Mouse (Mus musculus): Measurements from ENCODE around the gene Optc. TPM values are rescaled to one million over a fixed set of nuclear protein-coding genes. Genes with fewer than 3 reads are reported as not detected.

Optc gene
- polyA plus RNA-seq, 1 experiment from 2014 or later, result 0.39 TPM

- no peaks in the 10 kb centered on the region for H3K36me3 ChIP-seq (ENCODE audit: insufficient read depth, low read length)
- 49% methylated on average over 14 of the region's 14 CpGs for WGBS
- H3K9me3 ChIP-seq (replicated peaks; ENCODE audit: low read length), result no peaks in the 10 kb centered on the region
- no peak; the same call in 1 of the 2 replicates for TF ChIP-seq CTCF (IDR thresholded peaks at IDR 0.05; ENCODE audit: low read depth)
- H3K27me3 ChIP-seq (ENCODE audit: insufficient read depth, low read length), result no peaks in the 10 kb centered on the region
- no peak overlapping the region for H3K27ac ChIP-seq
- no peak overlapping the region for H3K4me3 ChIP-seq (replicated peaks; ENCODE audit: low read depth, low read length)
- 0 out of 2 replicates have a peak, but pooled peaks have one; percentile 59 for ATAC-seq (replicated peaks; ENCODE audit: low FRiP score, low read depth)
- no peak overlapping the region for H3K4me2 ChIP-seq (ENCODE audit: low read length)
- H3K4me1 ChIP-seq (replicated peaks; ENCODE audit: insufficient read depth, low read length), result peaks cover 5% of the 10 kb centered on the region; the same call in 1 of the 2 replicates
- no peak for DNase-seq (ENCODE audit: low spot score)
- H3K9ac ChIP-seq (ENCODE audit: low read depth, low read length), result no peak overlapping the region
Observed at GRCm38 (mm10) chr1:133933301-133934195, 25.7 kb upstream of the Optc start.

DNA sequence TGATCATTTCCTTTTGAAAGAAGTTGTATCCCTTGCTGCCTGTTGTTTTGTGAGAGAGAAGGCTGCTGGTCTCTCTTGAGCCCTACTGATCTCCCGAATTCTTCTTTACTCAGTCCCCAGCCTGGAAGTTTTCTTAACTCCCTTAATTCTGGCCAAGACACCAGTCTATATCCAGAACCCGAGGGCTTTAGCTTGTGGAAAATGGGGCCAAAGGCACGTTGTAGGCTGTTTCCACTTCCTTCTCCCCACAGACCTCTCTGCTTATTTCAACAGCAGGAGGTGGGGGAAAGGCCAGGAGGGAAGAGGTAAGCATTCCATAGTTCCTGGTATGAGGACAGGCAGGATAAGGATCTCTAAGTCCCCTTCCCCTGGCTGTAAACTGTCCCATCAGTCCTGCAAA, 22.2 kb upstream of the Optc start:
- H3K9ac ChIP-seq (ENCODE audit: low read depth, low read length), result no peak overlapping the region
- no peaks in the 10 kb centered on the region for H3K36me3 ChIP-seq (ENCODE audit: insufficient read depth, low read length)
- H3K27ac ChIP-seq, result no peak overlapping the region
- TF ChIP-seq CTCF (IDR thresholded peaks at IDR 0.05; ENCODE audit: low read depth), result no peak
- no peak for DNase-seq (ENCODE audit: low spot score)
- H3K4me1 ChIP-seq (replicated peaks; ENCODE audit: insufficient read depth, low read length), result peaks cover 5% of the 10 kb centered on the region; the same call in 1 of the 2 replicates
- 50% methylated on average over 3 of the region's 3 CpGs for WGBS
- no peak for ATAC-seq (replicated peaks; ENCODE audit: low FRiP score, low read depth)
- H3K4me2 ChIP-seq (ENCODE audit: low read length), result no peak overlapping the region
- H3K4me3 ChIP-seq (replicated peaks; ENCODE audit: low read depth, low read length), result no peak overlapping the region
- no peaks in the 10 kb centered on the region for H3K9me3 ChIP-seq (replicated peaks; ENCODE audit: low read length)
- no peaks in the 10 kb centered on the region for H3K27me3 ChIP-seq (ENCODE audit: insufficient read depth, low read length)

GRCm38 (mm10) chr1:133925223-133925622, 17.4 kb upstream of the Optc start:
- Histone ChIP-seq H3K9ac (ENCODE audit: low read depth, low read length) (no peak overlapping the region), H3K27me3 (ENCODE audit: insufficient read depth, low read length) (no peaks in the 10 kb centered on the region), H3K4me1 (replicated peaks; ENCODE audit: insufficient read depth, low read length) (0 out of 2 replicates have a peak, but pooled peaks cover 6% of the 10 kb centered on the region), H3K4me3 (replicated peaks; ENCODE audit: low read depth, low read length) (no peak overlapping the region), H3K9me3 (replicated peaks; ENCODE audit: low read length) (no peaks in the 10 kb centered on the region), H3K36me3 (ENCODE audit: insufficient read depth, low read length) (no peaks in the 10 kb centered on the region), H3K27ac (no peak overlapping the region), H3K4me2 (ENCODE audit: low read length) (no peak overlapping the region)
- no peak for TF ChIP-seq CTCF (IDR thresholded peaks at IDR 0.05; ENCODE audit: low read depth)
- DNase-seq (ENCODE audit: low spot score), result no peak
- ATAC-seq (replicated peaks; ENCODE audit: low FRiP score, low read depth), result no peak
- WGBS, result 86% methylated on average over 3 of the region's 3 CpGs

DNA sequence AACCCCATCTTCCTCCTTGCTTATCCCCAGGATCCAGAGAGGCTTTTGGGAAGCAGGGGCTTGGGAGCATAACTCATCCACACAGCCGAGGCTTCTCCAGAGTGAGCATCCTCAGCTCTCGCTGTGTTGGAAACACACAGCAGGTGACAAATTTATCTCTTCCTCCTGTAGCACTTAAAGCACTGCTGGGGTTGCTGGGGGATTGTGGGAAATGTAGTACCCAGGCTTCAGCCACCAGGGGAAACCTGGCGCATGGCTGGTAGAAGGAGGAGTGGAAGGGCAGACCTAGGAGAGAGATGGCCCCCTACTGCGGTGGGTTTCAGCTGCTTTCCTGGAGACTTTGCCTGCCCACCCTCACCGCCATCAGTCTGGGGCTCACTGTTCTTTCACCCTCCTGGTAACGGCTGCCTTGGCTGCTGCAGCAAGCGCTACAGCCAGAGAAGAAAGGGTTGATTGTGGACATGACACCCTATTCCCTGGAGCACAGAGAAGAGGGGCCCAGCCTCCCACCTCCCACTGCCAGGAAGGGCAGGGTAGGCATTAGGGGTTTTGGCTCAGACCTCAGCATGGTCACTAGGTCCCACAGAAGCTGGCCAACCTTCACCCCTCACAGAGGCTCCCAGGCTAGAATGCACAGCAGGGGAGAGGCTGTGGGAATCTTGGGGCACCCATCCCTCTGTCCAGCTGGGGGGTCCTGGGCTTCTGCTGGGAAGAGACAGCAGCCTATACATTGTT, 16.5 kb upstream of the Optc start:
- DNase-seq (ENCODE audit: low spot score), result no peak
- no peak overlapping the region for H3K9ac ChIP-seq (ENCODE audit: low read depth, low read length)
- ATAC-seq (replicated peaks; ENCODE audit: low FRiP score, low read depth), result peak; percentile 36; the same call in 1 of the 2 replicates
- no peaks in the 10 kb centered on the region for H3K27me3 ChIP-seq (ENCODE audit: insufficient read depth, low read length)
- H3K4me1 ChIP-seq (replicated peaks; ENCODE audit: insufficient read depth, low read length), result 0 out of 2 replicates have a peak, but pooled peaks cover 6% of the 10 kb centered on the region
- no peaks in the 10 kb centered on the region for H3K36me3 ChIP-seq (ENCODE audit: insufficient read depth, low read length)
- H3K4me2 ChIP-seq (ENCODE audit: low read length), result no peak overlapping the region
- no peaks in the 10 kb centered on the region for H3K9me3 ChIP-seq (replicated peaks; ENCODE audit: low read length)
- TF ChIP-seq CTCF (IDR thresholded peaks at IDR 0.05; ENCODE audit: low read depth), result peak; percentile 54
- no peak overlapping the region for H3K4me3 ChIP-seq (replicated peaks; ENCODE audit: low read depth, low read length)
- no peak overlapping the region for H3K27ac ChIP-seq
- 29% methylated on average over 7 of the region's 7 CpGs for WGBS

- Histone ChIP-seq H3K4me2 (ENCODE audit: low read length) (no peak overlapping the region), H3K9ac (ENCODE audit: low read depth, low read length) (no peak overlapping the region), H3K27me3 (ENCODE audit: insufficient read depth, low read length) (no peaks in the 10 kb centered on the region), H3K36me3 (ENCODE audit: insufficient read depth, low read length) (no peaks in the 10 kb centered on the region), H3K4me3 (replicated peaks; ENCODE audit: low read depth, low read length) (no peak overlapping the region), H3K9me3 (replicated peaks; ENCODE audit: low read length) (no peaks in the 10 kb centered on the region), H3K27ac (no peak overlapping the region), H3K4me1 (replicated peaks; ENCODE audit: insufficient read depth, low read length) (0 out of 2 replicates have a peak, but pooled peaks cover 7% of the 10 kb centered on the region)
- WGBS, result 93% methylated on average over 5 of the region's 5 CpGs
- no peak for ATAC-seq (replicated peaks; ENCODE audit: low FRiP score, low read depth)
- no peak for TF ChIP-seq CTCF (IDR thresholded peaks at IDR 0.05; ENCODE audit: low read depth)
- no peak for DNase-seq (ENCODE audit: low spot score)
Observed at GRCm38 (mm10) chr1:133923071-133923470, 15.3 kb upstream of the Optc start.

GRCm38 (mm10) chr1:133921304-133921751, 13.5 kb upstream of the Optc start, which contains the start of gene Prelp:
TSS of gene Prelp (minus strand) at chr1:133921414.
- Histone ChIP-seq H3K9ac (ENCODE audit: low read depth, low read length) (no peak within 1 kb of the TSS), H3K4me2 (ENCODE audit: low read length) (no peak within 1 kb of the TSS)
- 12% methylated on average over 8 of the region's 8 CpGs for WGBS

More at GRCm38 (mm10) chr1:133921304-133921751, 13.5 kb upstream of the Optc start, which contains the start of gene Prelp:
- H3K27ac ChIP-seq, result no peak within 1 kb of the TSS
- no peak for TF ChIP-seq CTCF (IDR thresholded peaks at IDR 0.05; ENCODE audit: low read depth)
- no peak for DNase-seq (ENCODE audit: low spot score)
- H3K36me3 ChIP-seq (ENCODE audit: insufficient read depth, low read length), result no peaks in the 10 kb centered on the region
- H3K4me1 ChIP-seq (replicated peaks; ENCODE audit: insufficient read depth, low read length), result peaks cover 13% of the 10 kb centered on the region; the same call in 1 of the 2 replicates
- H3K4me3 ChIP-seq (replicated peaks; ENCODE audit: low read depth, low read length), result no peak within 1 kb of the TSS
- no peaks in the 10 kb centered on the region for H3K27me3 ChIP-seq (ENCODE audit: insufficient read depth, low read length)
- no peaks in the 10 kb centered on the region for H3K9me3 ChIP-seq (replicated peaks; ENCODE audit: low read length)
- ATAC-seq (replicated peaks; ENCODE audit: low FRiP score, low read depth), result no peak

Measured in kidney, postnatal 0 days (tissue).